Mouse (Mus musculus): ENCODE results near the gene Plg.

Gene Plg

DNA sequence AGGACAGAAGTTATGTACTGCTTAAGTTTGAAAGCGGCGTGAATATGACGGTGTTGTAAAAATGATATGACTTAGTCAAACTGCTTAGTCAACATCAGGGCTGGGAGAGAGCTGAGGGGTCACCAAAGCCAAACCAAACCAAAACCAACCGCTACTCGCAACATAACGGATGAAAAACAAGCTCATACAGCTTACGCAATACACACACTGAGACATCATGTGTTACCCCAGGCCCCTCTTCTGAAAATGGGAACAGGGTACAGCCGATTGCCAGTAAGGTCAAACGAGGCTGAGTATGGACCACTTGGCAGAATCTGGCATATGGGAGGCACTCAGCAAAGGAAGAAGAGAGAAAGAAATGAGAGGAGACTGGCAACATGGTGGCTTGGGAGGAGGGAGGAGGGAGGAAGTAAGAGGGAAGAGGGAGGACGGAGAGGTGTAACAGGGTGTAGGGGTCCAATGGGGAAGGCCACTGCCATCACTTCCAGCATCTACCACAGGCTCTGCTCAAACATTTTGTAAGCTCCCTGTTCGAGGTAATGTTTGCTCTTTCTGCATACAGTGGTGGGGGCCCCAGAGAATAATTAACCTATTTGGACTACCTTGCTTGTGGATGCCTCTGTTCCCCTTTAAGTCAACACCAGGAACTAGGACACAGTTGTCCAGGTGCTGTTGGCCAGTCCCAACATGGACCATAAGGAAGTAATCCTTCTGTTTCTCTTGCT, at the start of gene Plg:
Plg (plus strand) TSS at position 628 of the 725 bp plus-strand sequence.
- in situ Hi-C loops (cut with MboI) = no loop called here

DNA sequence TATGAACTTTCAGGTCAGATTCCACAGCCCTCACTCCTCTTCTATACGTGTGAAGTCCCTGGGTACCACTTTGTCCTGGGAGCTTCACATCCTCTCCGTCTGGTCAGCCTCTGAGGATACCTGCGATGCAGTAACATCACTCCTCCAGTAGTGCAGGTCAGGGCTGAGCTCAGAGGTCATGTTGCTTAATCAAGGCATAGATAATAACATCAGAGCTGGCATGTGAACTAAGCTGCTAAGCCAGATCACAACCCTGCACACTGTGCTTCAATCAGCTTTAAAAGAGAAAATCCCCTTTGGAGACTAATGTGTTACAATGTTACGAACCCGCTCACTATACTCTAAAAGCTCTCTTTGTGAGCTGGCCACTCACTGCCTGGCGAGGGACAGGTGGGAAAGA, 43.3 kb upstream of the Plg start:
- in situ Hi-C loops (cut with MboI) = no loop called here

DNA sequence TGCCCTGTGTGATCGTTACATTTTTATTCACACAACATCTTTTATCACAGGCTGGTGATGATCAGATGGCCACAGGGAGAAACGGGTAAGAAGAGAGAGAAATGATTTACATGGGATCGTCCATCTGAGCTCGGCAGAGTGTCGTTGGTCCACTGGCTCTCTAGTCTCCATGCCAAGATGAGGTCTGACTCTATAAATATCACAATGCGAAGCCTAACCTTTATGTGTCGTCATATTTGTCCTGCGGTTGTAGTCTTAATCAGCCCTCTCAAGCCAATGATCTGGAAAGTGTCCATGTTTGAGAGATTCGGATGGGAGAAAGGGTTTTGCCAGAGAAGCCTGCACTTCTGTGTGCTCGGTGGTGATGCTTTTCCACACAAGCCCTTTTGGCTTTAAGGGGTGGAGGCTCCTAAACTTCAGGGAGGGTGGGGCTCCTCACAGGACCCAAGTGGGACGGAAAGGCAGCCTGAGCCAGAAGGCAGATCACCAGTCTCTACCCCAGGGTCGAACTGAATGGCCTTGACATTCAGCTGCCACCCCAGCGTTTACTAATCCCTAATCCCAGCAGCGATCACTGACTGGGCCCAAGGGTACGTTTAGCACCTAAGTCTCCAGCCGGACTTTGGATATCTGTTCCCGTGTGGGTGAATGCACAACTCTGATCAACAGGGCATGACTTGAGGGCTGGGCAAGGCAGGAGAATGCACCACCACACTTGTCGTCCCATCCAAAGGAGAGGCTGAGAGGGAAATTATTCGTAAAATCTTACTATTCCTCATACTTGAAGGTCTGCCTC, 42.1 kb upstream of the Plg start:
- in situ Hi-C loops (cut with MboI) = no loop called here

DNA sequence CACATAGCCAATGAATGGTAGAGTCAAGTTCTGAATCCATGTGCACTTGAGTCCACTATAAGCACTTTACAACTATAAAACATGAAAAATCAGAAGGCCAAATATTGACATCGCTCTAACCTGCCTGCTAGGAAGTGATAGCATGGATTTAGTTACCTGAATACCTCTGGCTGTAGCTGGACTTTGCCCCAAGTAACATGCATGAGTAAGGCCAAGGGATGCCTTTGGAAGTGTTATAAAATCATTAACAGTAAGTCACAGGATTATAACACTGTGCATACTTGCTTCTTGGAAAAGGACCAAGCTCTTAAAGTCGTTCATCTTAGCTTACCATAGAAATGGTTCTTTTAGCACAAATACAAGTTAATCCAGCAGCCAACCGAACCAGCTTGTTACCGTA, 41.3 kb upstream of the Plg start:
- in situ Hi-C loops (cut with MboI) = no loop called here

DNA sequence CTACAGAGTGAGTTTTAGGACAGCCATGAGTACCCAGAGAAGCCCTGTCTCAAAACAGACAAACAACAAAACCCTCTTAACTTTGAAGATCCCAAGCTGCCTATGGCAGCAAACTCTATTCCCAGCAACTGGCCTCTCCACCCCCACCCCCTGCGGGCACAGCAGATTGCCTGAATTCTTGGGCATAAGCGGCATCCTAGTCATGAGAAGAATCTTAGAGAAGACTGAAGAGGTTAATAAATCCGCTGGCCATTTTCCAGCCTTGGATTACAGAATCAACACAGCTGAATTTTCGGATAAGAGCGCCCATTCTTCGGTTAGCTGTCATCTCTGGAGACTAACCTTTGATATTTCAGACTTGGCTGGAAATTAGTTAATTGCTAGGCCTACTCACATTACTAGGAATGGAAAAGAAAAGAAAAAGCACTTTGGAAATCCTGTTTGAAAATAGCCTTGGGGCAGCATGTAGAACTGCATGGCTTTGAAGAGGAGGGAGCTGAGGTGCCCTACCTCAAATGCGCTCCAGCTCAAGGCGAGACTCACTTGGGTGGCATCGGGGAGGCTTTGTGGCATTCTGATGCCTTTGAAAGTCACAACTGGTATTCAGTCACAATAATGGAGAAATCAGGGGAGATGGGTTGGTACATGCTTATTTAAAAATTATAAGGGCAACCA, 34.6 kb upstream of the Plg start:
- in situ Hi-C loops (cut with MboI) = no loop called here

DNA sequence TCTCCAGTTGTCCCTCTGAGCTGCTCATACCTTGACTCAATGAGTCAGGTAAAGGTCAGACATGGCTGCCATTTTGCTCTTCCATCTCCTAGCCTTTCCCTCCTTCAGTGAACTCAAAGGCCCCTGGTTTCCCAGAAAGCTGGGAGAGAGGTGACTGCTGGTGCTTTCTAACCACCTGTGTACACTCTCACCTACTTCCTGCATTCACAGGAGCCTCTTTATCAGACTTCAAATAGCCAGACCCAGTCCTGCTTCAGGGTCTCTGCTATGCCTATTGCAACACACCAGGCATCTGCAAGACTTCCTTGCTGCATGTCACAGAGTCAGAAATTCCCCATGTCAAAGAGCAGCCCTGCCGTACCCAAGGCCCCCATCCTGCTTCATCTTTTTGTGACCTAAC, 30.9 kb upstream of the Plg start:
- in situ Hi-C loops (cut with MboI) = no loop called here

DNA sequence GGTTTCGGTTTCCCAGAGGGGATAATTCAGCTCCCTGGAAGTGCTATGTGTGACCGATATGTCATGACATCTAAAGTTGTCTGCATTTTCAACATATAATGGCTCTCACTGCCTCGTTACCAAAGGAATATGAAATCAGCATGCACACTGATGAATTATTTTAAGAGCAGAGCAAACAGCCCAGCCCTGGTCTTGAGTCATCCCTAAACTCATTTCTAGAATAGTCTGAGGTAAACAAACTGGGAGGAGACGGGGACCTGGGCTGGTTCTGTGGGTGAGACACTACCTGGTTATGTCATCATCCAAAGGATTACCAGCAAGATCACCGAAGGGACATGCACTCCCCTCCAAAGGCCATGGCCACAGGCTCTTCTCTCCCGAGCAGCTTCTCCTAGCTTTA, 26.8 kb upstream of the Plg start:
- in situ Hi-C loops (cut with MboI) = no loop called here

DNA sequence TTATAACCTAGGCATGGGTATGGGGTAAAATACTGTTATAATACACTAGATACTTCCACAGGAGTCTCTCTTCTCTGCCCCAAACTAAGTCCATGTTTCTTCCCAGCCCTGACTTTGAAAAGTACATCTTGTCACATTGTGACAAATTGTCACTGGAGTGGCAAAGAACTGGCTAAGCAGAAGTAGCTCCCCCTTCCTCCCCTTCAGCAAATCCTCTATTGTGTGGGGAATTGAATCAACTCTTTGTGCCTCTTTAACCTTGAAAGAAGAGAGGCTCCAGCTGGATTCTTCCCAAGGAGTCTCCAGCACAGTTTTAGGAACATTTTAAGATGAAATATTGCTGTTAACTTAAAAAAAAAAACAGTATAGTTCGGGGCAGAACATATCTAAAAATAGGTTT, 25.6 kb upstream of the Plg start:
- in situ Hi-C loops (cut with MboI) = no loop called here

DNA sequence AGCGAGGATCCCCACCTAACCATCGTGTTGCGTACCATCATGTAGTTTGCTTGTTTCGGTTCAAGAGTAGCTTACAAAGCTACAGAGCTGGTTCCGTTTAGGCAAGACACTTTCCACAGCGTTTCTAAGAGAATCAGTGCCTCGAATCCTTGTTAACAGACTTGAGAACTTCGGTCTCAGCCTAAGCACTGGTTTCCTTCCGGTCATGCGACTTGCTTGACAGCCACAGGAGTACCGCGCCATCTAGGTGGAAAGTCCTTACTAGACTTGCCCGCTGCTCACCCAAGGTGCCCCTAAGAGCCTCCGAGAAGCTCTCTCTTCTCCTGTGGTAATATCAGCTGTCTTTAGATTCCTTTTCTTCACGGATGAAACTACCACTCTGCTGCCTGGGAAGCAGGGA, 18.5 kb upstream of the Plg start:
- in situ Hi-C loops (cut with MboI) = no loop called here

DNA sequence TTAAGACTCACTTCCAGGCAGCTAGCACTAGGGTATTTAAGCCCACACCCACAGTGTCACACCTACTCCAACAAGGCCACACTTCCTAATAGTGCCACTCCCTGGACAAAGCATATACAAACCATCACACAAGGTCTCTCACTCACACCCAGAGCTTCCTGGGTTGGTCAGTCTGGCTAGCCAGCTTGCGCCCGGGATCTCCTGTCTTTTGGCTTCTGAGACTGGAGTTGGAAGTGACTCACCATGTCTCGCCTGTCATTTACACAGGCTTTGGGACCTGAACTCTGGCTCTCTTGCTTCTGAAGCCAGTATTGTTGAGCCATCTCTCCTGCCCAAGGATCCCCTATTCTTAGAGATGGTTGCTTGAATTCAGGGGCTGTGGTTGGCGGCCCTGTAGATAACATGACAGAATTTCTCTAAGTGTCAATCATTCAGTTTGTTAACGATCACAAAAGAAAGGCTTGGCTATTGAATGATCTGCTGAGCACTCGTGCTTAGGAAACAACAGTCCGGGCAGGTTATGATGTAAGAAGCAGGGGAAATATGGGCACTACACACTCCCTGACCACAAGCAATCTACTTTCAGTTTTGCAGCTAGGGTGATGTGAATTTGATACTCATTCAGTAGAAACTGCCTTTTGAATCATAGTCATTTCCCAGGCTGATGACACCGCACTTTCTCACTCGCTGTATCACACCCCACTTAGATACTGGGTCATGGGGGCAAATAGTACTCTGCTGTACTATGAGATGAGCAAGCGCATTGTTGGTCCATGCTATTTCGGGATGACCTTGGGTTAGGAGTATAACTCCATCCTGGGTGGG, 14.6 kb upstream of the Plg start:
- in situ Hi-C loops (cut with MboI) = no loop called here

DNA sequence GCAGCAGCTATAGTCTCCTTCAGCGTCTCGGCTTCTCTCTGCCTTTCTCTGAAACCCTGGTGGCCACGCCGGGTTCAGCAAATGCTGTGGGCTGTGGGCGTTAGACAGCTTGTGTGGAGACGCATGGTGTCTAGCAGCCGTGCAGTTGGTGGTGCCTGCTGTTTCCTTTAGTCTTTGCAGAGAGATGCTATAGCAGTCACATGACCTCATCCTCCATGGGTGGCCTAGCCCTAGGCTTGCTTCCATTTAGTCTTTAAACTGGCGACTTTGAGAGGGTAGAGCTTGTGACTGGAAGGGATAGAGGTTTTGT, 14.0 kb upstream of the Plg start:
- in situ Hi-C loops (cut with MboI) = no loop called here

DNA sequence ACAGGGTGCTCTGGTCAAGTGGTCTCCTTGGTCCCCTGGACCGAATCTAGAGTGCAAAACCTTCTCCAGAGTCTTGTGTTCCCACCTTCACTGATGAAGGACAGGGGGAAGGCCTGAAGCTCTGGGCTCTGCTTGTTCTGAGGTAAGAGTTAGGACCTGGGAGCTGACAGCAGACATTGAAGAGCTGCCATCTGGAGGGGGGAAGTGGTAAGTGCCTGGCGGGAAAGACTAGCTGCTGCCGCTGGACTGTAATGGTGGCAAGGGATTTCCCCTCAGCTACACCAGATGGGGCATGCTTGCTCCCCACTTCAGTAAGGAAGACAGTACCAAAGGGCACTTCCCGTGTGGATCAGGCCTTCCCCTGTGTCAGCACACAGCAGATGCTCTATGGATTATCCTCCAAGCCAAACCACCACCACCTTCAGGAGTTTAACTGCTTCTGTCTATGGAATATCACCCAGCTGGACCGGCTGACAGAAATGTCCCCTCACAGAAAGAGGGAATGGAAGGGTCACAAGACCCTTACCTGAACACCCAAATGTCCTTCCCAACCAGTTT, 11.0 kb upstream of the Plg start:
- in situ Hi-C loops (cut with MboI) = no loop called here

DNA sequence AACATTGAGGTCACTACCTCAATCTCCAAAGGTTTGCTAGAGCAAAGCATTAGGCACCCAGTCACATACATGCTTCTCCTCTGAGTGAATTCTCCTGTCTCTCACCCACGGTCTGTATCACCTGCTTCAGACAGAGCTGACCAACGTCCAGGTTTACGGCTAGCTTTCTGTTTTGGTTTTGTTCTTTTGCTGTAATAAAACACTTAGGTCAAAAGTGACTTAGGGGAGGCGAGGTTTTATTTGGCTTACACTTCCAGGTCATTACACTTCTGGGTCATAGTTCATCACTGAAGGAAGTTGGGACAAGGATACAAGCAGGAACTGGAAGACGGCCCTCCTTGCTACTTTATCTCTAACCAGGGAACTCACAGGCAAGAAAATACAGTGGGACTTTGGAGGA, 9.0 kb upstream of the Plg start:
- in situ Hi-C loops (cut with MboI) = no loop called here

DNA sequence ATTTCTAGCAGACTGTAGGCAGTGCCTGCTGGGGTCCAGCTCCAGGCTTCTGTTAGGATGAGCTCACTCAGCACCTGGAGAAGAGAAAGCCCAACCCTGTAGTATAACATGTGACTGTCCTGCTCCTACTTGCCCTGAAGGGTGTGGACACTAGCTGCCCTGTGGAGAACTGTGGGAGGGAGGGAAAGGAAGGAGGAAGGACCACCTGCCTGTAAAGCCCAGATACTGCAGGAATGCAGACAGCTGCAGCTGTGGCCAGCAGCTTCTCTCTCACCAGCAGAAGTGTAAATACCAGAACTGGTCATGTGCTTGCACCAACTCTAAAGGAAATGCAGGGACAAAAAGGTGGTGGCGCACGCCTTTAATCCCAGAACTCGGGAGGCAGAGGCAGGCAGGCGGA, 8.1 kb upstream of the Plg start:
- in situ Hi-C loops (cut with MboI) = no loop called here

DNA sequence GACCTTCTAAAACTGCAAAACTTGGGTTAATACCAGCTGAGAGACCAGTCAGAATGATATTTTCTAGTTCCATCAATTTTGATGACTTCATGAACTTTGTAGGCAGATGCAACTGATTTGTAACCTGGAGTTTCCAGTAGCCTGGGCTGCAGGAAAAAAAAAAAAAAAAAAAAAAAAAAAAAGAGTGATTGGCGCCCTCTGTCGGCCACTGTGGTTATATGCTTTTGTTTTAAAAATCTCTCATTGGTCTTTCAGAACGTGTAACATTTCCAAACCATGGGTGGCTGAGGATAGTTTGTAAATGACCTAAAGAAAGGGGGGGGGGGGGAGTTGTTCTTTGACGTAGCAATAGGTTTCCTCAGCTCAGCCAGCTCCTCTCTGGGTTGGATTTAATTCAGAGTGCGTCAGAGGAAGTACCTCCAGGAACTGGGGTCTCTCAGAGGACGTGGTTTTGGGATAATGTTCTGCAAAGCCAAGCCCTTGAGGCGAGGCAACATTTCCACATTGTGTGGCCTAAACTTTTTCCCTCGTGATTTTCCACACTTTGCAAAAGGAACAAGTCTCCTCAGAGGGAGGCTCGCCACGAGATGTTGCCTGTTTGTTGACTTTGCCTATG, 7.0 kb upstream of the Plg start:
- in situ Hi-C loops (cut with MboI) = no loop called here

DNA sequence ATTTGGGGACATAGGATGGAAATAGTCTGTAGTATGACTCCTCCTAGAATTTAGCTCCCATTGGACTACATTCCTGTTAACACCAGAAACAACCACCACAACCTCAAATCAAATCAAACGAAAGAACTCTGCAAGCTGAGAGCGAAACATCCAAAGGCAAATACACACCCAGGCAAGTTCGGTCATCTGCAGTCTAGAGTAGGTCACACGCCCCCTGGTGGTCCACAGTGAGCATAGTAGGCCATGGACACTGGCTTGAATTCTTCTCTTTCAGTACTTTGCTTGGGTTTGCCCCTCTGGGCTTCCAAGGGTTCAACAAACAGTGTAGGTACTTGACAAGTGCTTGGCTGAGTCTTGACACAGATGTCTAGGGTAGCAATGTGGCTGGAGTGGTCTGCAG, 6.4 kb upstream of the Plg start:
- in situ Hi-C loops (cut with MboI) = no loop called here

DNA sequence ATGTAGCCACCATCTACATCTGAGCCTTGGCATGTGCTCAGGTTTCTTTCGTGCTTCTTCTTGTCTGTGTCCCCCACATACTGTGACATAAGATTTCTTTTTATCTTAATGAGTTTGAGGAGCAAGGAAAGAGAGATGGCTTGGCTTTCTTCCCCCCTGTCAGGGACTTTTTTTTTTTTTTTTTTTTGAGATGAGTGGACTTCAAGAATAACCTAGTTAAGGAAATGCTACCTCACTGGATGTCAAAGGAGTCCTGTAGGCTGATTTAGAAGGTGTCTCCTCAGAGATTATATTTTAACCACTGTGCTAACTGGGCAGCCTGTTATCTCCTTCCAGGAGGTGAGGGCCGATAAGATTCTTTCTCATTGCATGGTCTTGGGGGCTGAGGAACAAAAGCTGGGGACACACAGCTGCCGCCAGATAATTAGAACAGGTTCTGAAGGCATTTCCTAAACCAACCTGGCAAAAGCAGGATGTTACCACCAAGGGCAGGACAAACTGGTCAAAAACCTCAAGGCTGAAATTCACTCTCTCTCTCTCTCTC, 4.7 kb upstream of the Plg start:
- in situ Hi-C loops (cut with MboI) = no loop called here

DNA sequence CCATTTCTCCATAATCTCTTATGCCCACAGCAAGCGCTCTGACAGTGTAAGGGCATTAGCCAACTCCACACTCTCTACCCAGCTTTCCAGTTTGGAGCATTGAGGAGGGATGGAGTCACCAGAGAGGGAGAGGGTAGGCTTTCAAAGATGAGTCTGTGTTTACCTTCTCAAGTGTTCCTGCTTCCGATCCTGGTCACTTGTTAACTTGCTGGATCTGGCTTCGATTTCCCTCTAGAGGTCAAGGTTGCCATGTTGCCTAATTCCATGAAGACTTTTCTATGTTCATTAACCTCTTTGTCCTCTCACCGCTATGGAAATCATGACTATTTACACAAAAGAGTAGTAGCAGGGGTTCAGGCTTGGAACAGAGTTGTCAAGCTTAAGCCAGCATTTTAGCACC, 1.9 kb downstream of the Plg start:
- in situ Hi-C loops (cut with MboI) = no loop called here

DNA sequence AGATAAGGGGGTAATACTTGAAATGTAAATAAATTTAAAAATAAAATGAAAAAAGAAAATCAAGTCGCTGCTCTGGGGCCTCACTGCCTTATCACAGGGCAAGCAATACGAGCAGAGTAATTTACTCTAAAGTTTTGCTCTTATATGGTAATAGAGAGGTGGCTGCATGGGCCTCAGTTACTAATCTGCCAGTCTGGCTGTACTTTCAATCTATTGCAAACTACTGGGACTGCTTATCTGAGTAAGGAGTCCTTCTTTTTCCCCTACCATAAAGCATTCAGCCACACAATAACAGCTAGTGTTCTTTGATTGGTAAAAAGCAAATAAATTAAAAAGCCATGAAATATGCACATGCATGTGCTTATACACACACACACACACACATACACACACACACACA, 3.2 kb downstream of the Plg start:
- in situ Hi-C loops (cut with MboI) = no loop called here

DNA sequence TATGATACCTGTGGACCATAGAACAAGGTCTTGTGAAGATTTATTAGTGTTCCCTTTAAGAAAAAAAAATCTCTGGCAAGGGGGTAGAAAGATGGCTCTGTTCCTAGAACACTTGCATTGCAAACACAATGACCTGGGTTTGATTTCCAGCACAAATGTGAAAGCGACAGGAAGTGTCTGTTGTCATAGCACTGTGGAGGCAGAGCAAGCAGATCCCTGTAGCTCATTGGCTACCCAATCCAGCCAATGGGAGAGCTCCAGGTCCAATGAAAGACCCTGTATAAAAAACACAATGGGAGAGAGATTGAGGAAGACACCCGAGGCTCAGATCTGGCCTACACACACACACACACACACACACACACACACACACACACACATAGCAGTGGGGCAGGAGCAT, 4.1 kb downstream of the Plg start:
- in situ Hi-C loops (cut with MboI) = no loop called here

DNA sequence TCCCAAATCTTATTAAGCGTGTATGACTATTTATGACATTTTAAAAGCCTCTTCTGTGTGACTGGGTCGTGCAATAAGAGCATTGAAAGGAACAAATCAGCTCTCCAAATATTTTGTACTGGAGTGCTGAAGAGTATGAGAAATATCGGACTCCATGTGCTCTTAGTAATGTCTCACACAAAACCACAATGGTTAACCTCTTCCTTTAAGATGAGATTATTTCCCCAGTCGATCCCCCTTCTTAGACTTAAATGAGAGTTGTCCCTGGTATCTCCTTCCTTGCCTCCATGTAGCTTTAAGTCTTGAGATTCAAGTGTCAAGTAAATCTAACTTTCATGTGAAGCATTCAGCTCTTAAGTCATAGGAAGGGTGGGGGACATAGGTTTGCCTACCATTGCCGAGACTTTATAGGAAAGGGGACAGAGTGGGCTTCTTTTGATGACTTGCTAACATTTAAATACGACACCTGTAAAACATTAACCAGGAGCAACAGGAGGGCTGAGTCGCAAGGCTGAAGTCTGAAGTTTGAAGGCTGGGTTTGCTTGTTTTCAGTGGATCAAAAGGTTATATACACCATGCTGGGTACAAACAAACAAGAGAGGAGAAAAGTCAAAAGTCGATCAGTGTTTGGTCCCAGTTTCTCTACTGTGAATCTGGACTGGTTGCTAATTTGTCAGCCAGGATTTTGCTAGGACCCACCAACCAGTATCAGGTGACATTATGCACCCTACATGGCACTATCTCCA, 6.8 kb downstream of the Plg start:
- in situ Hi-C loops (cut with MboI) = no loop called here
